Mouse (Mus musculus) kidney, postnatal 0 days (tissue): ENCODE results near the gene C1qtnf5. TPM values are rescaled to one million over a fixed set of nuclear protein-coding genes. Genes with fewer than 3 reads are reported as not detected.
A peak's percentile ranks its signal among the peaks of the same experiment; 100 is the strongest.

Source experiments
- ATAC-seq: fragments of 200-750 bp; cut with Nextera tagmentation; replicated peaks from 2 replicates; pipeline ENCODE4 v1.8.0; 2017; ENCODE audit warnings: low read depth, moderate number of reproducible peaks, moderate TSS enrichment, moderate library complexity; ENCODE audit not compliant: low FRiP score
- DNase-seq: peaks from one replicate; pipeline ENCODE4 v3.0.0-alpha.2; 2016; ENCODE audit warnings: low spot score
- H3K27ac ChIP-seq: fragments of 300-500 bp; sonication (generic); 2 replicates; pipeline ENCODE4 v1.5.1; 2014; ENCODE audit warnings: mild to moderate bottlenecking
- H3K27me3 ChIP-seq: fragments of 300-500 bp; sonication (generic); 2 replicates; pipeline ENCODE4 v1.6.1; 2014; ENCODE audit warnings: low read length, mixed read lengths; ENCODE audit not compliant: insufficient read depth
- H3K36me3 ChIP-seq: fragments of 300-500 bp; sonication (generic); 2 replicates; pipeline ENCODE4 v1.6.1; 2014; ENCODE audit warnings: low read length, mixed read lengths; ENCODE audit not compliant: insufficient read depth
- H3K4me1 ChIP-seq: fragments of 300-500 bp; sonication (generic); replicated peaks from 2 replicates; pipeline ENCODE4 v1.6.1; 2014; ENCODE audit warnings: antibody characterized with exemption, low read length, mixed read lengths; ENCODE audit not compliant: insufficient read depth
- H3K4me2 ChIP-seq: fragments of 300-500 bp; sonication (generic); 2 replicates; pipeline ENCODE4 v1.6.1; 2014; ENCODE audit warnings: mild to moderate bottlenecking, low read length, moderate library complexity, mixed read lengths
- H3K4me3 ChIP-seq: fragments of 300-500 bp; sonication (generic); replicated peaks from 2 replicates; pipeline ENCODE4 v1.5.1; 2014; ENCODE audit warnings: low read depth, low read length
- H3K9ac ChIP-seq: fragments of 300-500 bp; sonication (generic); 2 replicates; pipeline ENCODE4 v1.6.1; 2014; ENCODE audit warnings: low read depth, low read length
- H3K9me3 ChIP-seq: fragments of 300-500 bp; sonication (generic); replicated peaks from 2 replicates; pipeline ENCODE4 v1.6.1; 2016; ENCODE audit warnings: low read length, inconsistent platforms, mixed read lengths
- CTCF ChIP-seq: IDR thresholded peaks from 2 replicates; pipeline ENCODE4 v1.5.1; 2016; ENCODE audit warnings: antibody characterized with exemption, low read depth, mild to moderate bottlenecking, moderate library complexity
- WGBS: fragments of 180-500 bp; shearing (Covaris S2); extraction: QIAGEN DNeasy Blood & Tissue Kit; methylation state at CpG from one replicate; pipeline ENCODE4 v1.1.7; 2014; 5-methylcytosine and 5-hydroxymethylcytosine counted together
- polyA plus RNA-seq: library from polyadenylated mRNA; unstranded; fragments of >200 nt; fragmentation: Nextera tagmentation; extraction: Ambion mirVana; gene quantifications from 2 replicates; pipeline ENCODE4 v1.2.1, GENCODE M21; 2015

C1qtnf5 gene
- polyA plus RNA-seq, 1 experiment from 2014 or later = 12.3 TPM

DNA sequence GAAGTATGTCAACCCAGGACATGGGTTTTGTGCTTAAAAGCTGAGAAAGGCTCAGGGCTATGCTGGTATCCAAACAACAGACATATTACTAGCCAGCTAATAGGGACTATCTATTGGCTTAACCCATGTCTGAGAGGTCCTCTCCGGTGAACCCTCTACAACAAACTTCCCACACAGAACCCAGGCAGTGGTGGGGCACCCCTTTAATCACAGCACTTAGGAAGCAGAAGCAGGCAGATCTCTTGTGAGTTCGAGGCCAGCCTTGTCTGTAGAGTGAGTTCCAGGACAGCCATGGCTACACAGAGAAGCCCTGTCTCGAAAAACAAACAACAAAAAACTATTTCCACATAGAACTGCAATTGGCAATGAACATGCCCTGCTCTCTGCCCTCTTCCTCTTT lies 19.7 kb downstream of the C1qtnf5 start:
- Histone ChIP-seq H3K9me3 (no peaks in the 10 kb centered on the region), H3K27ac (peak overlapping the region; percentile 60; the same call in 1 of the 2 replicates), H3K4me1 (peaks cover 41% of the 10 kb centered on the region), H3K27me3 (no peaks in the 10 kb centered on the region), H3K4me2 (no peak overlapping the region), H3K36me3 (no peaks in the 10 kb centered on the region), H3K9ac (no peak overlapping the region), H3K4me3 (no peak overlapping the region)
- DNase-seq (no peak), ATAC-seq (no peak)
- TF ChIP-seq CTCF = no peak
- 81% methylated on average over 3 of the region's 3 CpGs for WGBS

DNA sequence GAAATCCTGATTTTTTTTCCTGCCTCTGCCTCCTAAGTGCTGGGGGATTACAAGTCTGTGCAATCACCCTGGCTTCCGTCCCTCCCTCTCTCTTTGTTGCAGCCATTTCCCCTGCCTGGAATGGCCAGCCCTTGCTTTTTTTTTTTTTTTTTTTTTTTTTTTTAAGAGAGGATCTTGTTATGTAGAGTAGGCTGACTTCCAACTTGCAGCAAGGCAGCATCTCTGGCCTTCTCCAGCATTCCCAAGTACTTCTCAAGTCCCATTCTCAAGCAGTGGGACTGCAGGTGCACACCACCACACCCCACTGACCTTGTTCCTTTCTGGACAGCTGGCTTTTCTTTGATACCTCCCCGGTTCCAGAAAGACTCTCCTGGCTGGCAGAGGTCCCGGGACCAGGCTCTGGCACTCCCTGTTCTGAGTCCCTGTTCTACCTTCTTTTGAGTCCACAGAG lies 20.3 kb downstream of the C1qtnf5 start:
- Histone ChIP-seq H3K4me3 (no peak overlapping the region), H3K4me1 (peaks cover 41% of the 10 kb centered on the region), H3K9me3 (no peaks in the 10 kb centered on the region), H3K9ac (no peak overlapping the region), H3K4me2 (no peak overlapping the region), H3K27ac (peak overlapping the region; percentile 20; the same call in 1 of the 2 replicates), H3K27me3 (no peaks in the 10 kb centered on the region), H3K36me3 (no peaks in the 10 kb centered on the region)
- no peak for ATAC-seq
- no peak for TF ChIP-seq CTCF
- 57% methylated on average over 3 of the region's 3 CpGs for WGBS
- peak; percentile 41 for DNase-seq

DNA sequence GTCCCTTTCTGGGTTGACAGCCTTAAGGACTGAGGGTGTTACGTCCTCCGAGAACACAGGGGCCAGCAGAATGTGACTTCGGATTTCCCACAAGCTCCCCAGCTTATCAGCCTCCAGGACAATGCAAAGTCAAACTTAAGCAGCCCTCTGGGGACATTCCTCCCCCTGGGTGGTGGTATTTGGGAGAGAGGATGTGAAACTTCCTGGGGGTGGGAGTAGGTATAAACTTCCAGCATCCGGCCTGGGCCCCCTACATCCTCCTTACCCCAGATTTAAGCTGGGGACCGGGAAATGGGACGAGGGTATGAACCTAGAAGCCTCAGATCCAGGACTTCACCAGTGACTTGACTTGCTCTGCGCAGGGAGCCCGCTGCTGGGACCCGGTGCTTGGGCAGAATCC lies 22.6 kb downstream of the C1qtnf5 start:
- H3K27me3 ChIP-seq = no peaks in the 10 kb centered on the region
- H3K27ac ChIP-seq = peak overlapping the region; percentile 96
- H3K4me1 ChIP-seq = peaks cover 55% of the 10 kb centered on the region
- H3K9ac ChIP-seq = peak overlapping the region; percentile 45
- 9% methylated on average over 9 of the region's 9 CpGs for WGBS
- DNase-seq (peak; percentile 56), ATAC-seq (no peak)
- no peaks in the 10 kb centered on the region for H3K36me3 ChIP-seq
- no peak for TF ChIP-seq CTCF
- peak overlapping the region; percentile 77 for H3K4me2 ChIP-seq
- no peaks in the 10 kb centered on the region for H3K9me3 ChIP-seq
- H3K4me3 ChIP-seq = peak overlapping the region; percentile 32

DNA sequence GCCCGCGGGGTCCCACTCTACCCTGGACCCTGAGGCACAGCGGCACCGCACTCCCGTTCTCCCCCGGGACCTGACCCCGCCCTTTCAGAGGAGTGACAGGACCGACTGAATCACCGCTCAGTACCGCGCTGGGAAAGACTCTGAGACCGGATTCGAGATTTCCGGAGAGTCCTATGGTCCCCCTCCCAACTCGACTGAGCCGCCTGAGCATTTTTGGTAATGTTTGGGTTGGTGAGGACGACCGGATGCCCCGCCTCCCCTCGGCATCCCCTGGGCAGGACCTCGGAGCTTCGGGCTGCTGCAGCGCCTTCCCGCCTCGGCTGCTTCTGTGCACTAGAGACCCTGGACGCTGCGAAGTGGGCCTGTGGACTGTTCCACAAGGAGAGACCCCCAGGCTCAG lies 23.0 kb downstream of the C1qtnf5 start:
- H3K4me2 ChIP-seq = peak overlapping the region; percentile 77
- peak overlapping the region; percentile 32 for H3K4me3 ChIP-seq
- H3K9ac ChIP-seq = peak overlapping the region; percentile 47
- peak overlapping the region; percentile 96 for H3K27ac ChIP-seq
- H3K36me3 ChIP-seq = no peaks in the 10 kb centered on the region
- peaks cover 51% of the 10 kb centered on the region for H3K4me1 ChIP-seq
- DNase-seq (peak; percentile 91), ATAC-seq (peak; percentile 31)
- H3K9me3 ChIP-seq = no peaks in the 10 kb centered on the region
- no peak for TF ChIP-seq CTCF
- WGBS = under 1% methylated on average over 27 of the region's 27 CpGs
- H3K27me3 ChIP-seq = no peaks in the 10 kb centered on the region

DNA sequence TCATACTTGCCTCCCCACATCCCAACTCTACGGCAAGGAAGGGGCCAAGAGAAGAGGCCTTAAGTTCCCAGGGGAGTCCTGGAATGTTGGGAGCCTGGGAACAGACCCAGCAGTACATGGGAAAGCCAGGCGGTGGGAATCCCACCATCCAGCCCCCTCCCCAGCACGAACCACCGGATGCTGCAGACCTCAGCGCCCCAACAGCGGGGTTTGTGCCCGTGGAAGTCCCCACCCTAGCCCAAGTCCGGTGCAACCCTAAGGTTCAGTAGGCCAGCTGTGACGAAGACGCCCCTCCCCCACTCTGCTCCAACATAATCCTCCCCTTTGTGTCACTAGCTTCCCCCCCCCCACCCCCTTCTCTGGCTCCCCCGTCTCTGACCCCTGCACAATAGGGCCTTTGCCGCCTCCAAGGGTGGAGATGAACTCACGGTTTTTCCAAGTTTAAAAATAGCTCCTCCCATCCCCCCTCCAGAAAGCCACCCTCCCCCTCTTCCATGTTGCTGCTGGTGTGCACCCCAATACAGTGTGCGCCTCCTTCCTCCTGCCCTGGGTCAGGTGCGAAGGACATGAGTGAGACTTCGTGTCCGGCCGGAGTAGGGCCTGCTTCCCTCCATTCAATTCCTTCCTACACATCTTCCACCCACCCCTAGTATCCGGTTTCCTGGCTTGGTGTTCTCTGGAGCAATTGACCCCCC lies 23.7 kb downstream of the C1qtnf5 start:
- no peak for TF ChIP-seq CTCF
- Histone ChIP-seq H3K4me1 (peaks cover 44% of the 10 kb centered on the region), H3K4me2 (peak overlapping the region; percentile 77), H3K4me3 (peak overlapping the region; percentile 32), H3K27me3 (no peaks in the 10 kb centered on the region), H3K9ac (0 out of 2 replicates have a peak overlapping the region, but pooled peaks have one; percentile 47), H3K27ac (peak overlapping the region; percentile 96), H3K36me3 (no peaks in the 10 kb centered on the region), H3K9me3 (no peaks in the 10 kb centered on the region)
- peak; percentile 83 for DNase-seq
- 20% methylated on average over 18 of the region's 19 CpGs for WGBS
- ATAC-seq = peak; percentile 30

DNA sequence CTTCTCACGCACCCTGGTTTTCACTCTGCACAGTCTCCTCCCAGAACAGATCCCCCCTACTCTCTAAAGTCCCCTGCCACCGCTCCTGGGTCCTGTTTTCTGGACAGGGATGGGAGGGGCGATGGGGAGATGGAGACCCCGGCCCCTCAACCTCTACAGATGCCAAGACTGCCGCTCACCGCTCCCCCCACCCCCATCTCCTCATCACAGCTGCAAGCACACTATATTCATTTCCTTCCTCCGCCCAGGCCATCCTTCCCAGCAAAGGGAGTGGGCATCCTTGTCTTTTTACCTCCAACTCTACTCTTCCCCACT lies 24.2 kb downstream of the C1qtnf5 start:
- H3K4me2 ChIP-seq = peak overlapping the region; percentile 37
- 34% methylated on average over 7 of the region's 7 CpGs for WGBS
- no peak for ATAC-seq
- no peaks in the 10 kb centered on the region for H3K36me3 ChIP-seq
- no peaks in the 10 kb centered on the region for H3K27me3 ChIP-seq
- H3K9me3 ChIP-seq = no peaks in the 10 kb centered on the region
- H3K4me3 ChIP-seq = no peak overlapping the region
- H3K4me1 ChIP-seq = peaks cover 40% of the 10 kb centered on the region
- H3K27ac ChIP-seq = peak overlapping the region; percentile 96
- no peak overlapping the region for H3K9ac ChIP-seq
- TF ChIP-seq CTCF = no peak
- no peak for DNase-seq
